Comparison of ENCODE assay signal across 8 mouse cellular contexts in the genomic region with DNA sequence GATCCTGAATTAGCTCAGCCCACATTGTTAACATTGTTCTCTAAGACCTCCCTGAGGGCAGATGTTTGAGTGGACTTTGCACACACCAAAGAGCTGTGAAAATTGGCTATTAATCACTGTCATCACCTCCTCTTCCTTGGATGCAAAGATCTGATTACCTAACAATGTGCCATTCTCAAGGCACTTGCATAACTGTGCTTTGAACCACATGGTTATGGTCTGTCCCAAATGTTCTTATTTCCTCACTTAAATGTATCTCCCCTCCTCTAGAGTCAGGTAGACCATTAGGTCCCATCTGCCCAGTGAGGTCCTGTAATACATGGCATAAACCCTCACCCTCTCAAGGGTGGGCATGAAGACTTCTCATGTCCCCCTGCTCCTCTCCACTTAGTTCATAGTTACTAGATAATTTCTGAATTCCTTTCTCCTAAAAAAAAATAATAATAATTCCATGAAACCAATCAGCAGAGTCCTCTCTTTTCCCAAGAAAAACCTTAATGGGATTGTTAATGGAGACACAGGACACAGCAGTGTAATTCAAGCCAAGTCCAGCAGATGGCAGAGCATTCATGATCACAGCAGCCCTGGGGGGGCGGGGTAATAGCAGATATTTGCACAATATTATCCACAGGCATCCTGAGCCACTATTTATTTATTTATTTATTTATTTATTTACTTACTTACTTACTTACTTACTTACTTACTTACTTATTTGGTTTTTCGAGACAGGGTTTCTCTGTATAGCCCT. TPM values are rescaled to one million over a fixed set of nuclear protein-coding genes. Genes with fewer than 3 reads are reported as not detected.
DNase-seq lines count a peak whose midpoint lies in the region; ATAC-seq and TF ChIP-seq lines count a peak whose summit lies in the region.

No protein-coding gene starts in this region.

- no peak for TF ChIP-seq POLR2A in MEL (IDR thresholded peaks at IDR 0.05; ENCODE audit: control insufficient read depth in 1 of 2, insufficient read depth in 1 of 2, low read depth in 1 of 2, low read length in 2 of 2, poor library complexity in 1 of 2)
- TF ChIP-seq POLR2A in cerebellum, adult 2 months (IDR thresholded peaks at IDR 0.05; ENCODE audit: borderline replicate concordance, insufficient read depth, low read length), result no peak

- H3K36me3 ChIP-seq in MEL (ENCODE audit: control insufficient read depth in 1 of 2, insufficient read depth in 2 of 2, low read length in 2 of 2), result no peaks in the 10 kb centered on the region

- ATAC-seq in cerebellum, adult (ENCODE audit: insufficient number of reproducible peaks, low FRiP score, low TSS enrichment), result no peak

- no peak for TF ChIP-seq EP300 in MEL (IDR thresholded peaks at IDR 0.05; ENCODE audit: low read depth in 1 of 2, low read length in 2 of 2)

- H3K79me2 ChIP-seq in MEL (ENCODE audit: control insufficient read depth, insufficient read depth, low read length, poor library complexity), result no peaks in the 10 kb centered on the region

- no peaks in the 10 kb centered on the region for H3K4me1 ChIP-seq in MEL (ENCODE audit: control insufficient read depth in 1 of 2, insufficient read depth in 2 of 2, low read length in 2 of 2)
- H3K4me1 ChIP-seq in cerebellum, adult 2 months (ENCODE audit: control insufficient read depth, insufficient read depth, low read length), result no peaks in the 10 kb centered on the region

- peak; percentile 50 for DNase-seq in cerebellum, adult 11 months
- DNase-seq in MEL (ENCODE audit: low read depth, low spot score), result peak; percentile 62
- DNase-seq in cerebellum, adult 2 months, result peak; percentile 62 to 66
- peak; percentile 68 for DNase-seq in gastrocnemius, postnatal 10 days
- DNase-seq in kidney, postnatal 10 days, result peak; percentile 88
- DNase-seq in lung, adult 18-20 months, result peak; percentile 70 to 74
- peak; percentile 35 for DNase-seq in right cerebral cortex, postnatal 25 days

- peak; percentile 64 for TF ChIP-seq RAD21 in MEL (IDR thresholded peaks at IDR 0.05; ENCODE audit: low read depth, low read length)

- H3K4me3 ChIP-seq in MEL (ENCODE audit: control insufficient read depth in 1 of 2, insufficient read depth in 1 of 2, low read depth in 2 of 2, low read length in 2 of 2), result no peak overlapping the region
- no peak overlapping the region for H3K4me3 ChIP-seq in cerebellum, adult 2 months (replicated peaks; ENCODE audit: insufficient read depth, low read depth, low read length)

- no peaks in the 10 kb centered on the region for H3K9me3 ChIP-seq in MEL (replicated peaks; ENCODE audit: insufficient read depth, low read length)

- peak; percentile 61 to 80 (median 74) for TF ChIP-seq CTCF in MEL (IDR thresholded peaks at IDR 0.05 in 2 of 3, conservative IDR thresholded peaks at IDR 0.05 in 1 of 3; ENCODE audit: control insufficient read depth in 1 of 3, insufficient read depth in 1 of 3, low read depth in 2 of 3, low read length in 3 of 3, poor library complexity in 1 of 3, severe bottlenecking in 1 of 3)
- TF ChIP-seq CTCF in cerebellum, adult 2 months (IDR thresholded peaks at IDR 0.05; ENCODE audit: borderline replicate concordance, insufficient read depth, low read depth, low read length), result peak; percentile 69

- no peak overlapping the region for H3K27ac ChIP-seq in MEL (ENCODE audit: control insufficient read depth, low read depth, low read length)
- H3K27ac ChIP-seq in cerebellum, adult 2 months (ENCODE audit: insufficient read depth, low read length), result no peak overlapping the region

- WGBS in cerebellum, adult 2 months, result 54% methylated on average over 2 of the region's 2 CpGs

- peaks cover 12 to 37% of the 10 kb centered on the region in 2 experiments for H3K27me3 ChIP-seq in MEL (ENCODE audit: control insufficient read depth in 1 of 2, insufficient read depth in 2 of 2, low read length in 2 of 2)
- no peaks in the 10 kb centered on the region for H3K27me3 ChIP-seq in cerebellum, adult 2 months (ENCODE audit: control insufficient read depth, insufficient read depth, low read length)

- H3K9ac ChIP-seq in MEL (ENCODE audit: control insufficient read depth, low read depth, low read length, poor library complexity, severe bottlenecking), result no peak overlapping the region

TF ChIP-seq in MEL, 35 proteins besides CTCF, POLR2A, EP300 and RAD21:
- TF ChIP-seq CHD2 (IDR thresholded peaks at IDR 0.05; ENCODE audit: low read length) (no peak), ZNF384 (IDR thresholded peaks at IDR 0.05; ENCODE audit: low read depth, low read length) (no peak), CHD1 (IDR thresholded peaks at IDR 0.05; ENCODE audit: low read depth, low read length) (no peak), RCOR1 (IDR thresholded peaks at IDR 0.05; ENCODE audit: low read depth, low read length) (no peak), MAZ (IDR thresholded peaks at IDR 0.05; ENCODE audit: low read depth, low read length) (peak; percentile 50; the same call in 1 of the 2 replicates), SMC3 (IDR thresholded peaks at IDR 0.05; ENCODE audit: low read depth, low read length) (peak; percentile 83), KAT2A (conservative IDR thresholded peaks at IDR 0.05; ENCODE audit: low read depth, low read length) (no peak), NELFE (IDR thresholded peaks at IDR 0.05; ENCODE audit: low read depth, low read length) (no peak), ZC3H11A (IDR thresholded peaks at IDR 0.05; ENCODE audit: low read depth, low read length) (peak; percentile 53), TAL1 (IDR thresholded peaks at IDR 0.05; ENCODE audit: low read length) (no peak), JUND (IDR thresholded peaks at IDR 0.05; ENCODE audit: low read depth, low read length) (no peak), MEF2A (IDR thresholded peaks at IDR 0.05; ENCODE audit: extremely low read depth, insufficient replicate concordance, low read depth, low read length, poor library complexity, severe bottlenecking) (no peak), MXI1 (IDR thresholded peaks at IDR 0.05; ENCODE audit: low read depth, low read length) (no peak), ZMIZ1 (IDR thresholded peaks at IDR 0.05; ENCODE audit: low read depth, low read length) (no peak), MYB (IDR thresholded peaks at IDR 0.05; ENCODE audit: low read depth, low read length) (no peak)

RNA-seq across cellular contexts. Expression of a gene that starts 17.7 kb away (rescaled TPM):
- total RNA-seq in MEL (2012; rRNA removed), result not detected in 2 replicates
- polyA plus RNA-seq in MEL (2012; ENCODE audit: insufficient read depth in 1 of 2, insufficient read length in 2 of 2, low read depth in 1 of 2, low replicate concordance in 2 of 2, missing spikeins in 1 of 2), result under 1 TPM in 1 of 2 experiments, not detected in 1; 0.14 TPM
- polyA plus RNA-seq in cerebellum, adult 2 months (2012; rRNA removed), result 37.7 and 41.2 TPM in 2 replicates
- total RNA-seq in gastrocnemius, postnatal 10 days (2021), result 10 to 100 TPM; 26.1 to 28.5 TPM

RNA-seq across cellular contexts. Expression of a gene that starts 35.2 kb away (rescaled TPM):
- 24.4 and 24.5 TPM in 2 replicates for total RNA-seq in MEL (2012; rRNA removed)
- polyA plus RNA-seq in MEL (2012; ENCODE audit: insufficient read depth in 1 of 2, insufficient read length in 2 of 2, low read depth in 1 of 2, low replicate concordance in 2 of 2, missing spikeins in 1 of 2), result 10 to 100 TPM in 1 of 2 experiments, not detected in 1; 43.8 TPM
- 84.4 and 84.7 TPM in 2 replicates for polyA plus RNA-seq in cerebellum, adult 2 months (2012; rRNA removed)
- total RNA-seq in gastrocnemius, postnatal 10 days (2021), result 10 to 100 TPM; 72.7 to 76.4 TPM

RNA-seq across cellular contexts. Expression of a gene that starts 36.1 kb away (rescaled TPM):
- total RNA-seq in MEL (2012; rRNA removed), result 14.9 and 19.5 TPM in 2 replicates
- 100 to 1,000 TPM in 1 of 2 experiments, 10 to 100 TPM in 1; 47.4 to 145 TPM for polyA plus RNA-seq in MEL (2012; ENCODE audit: insufficient read depth in 1 of 2, insufficient read length in 2 of 2, low read depth in 1 of 2, low replicate concordance in 2 of 2, missing spikeins in 1 of 2)
- polyA plus RNA-seq in cerebellum, adult 2 months (2012; rRNA removed), result 51.3 and 53.6 TPM in 2 replicates
- 10 to 100 TPM; 26.8 to 27.3 TPM for total RNA-seq in gastrocnemius, postnatal 10 days (2021)

RNA-seq across cellular contexts. Expression of a gene that starts 49.3 kb away (rescaled TPM):
- 47.2 and 65.3 TPM in 2 replicates for total RNA-seq in MEL (2012; rRNA removed)
- 10 to 100 TPM in 1 of 2 experiments, not detected in 1; 90.5 TPM for polyA plus RNA-seq in MEL (2012; ENCODE audit: insufficient read depth in 1 of 2, insufficient read length in 2 of 2, low read depth in 1 of 2, low replicate concordance in 2 of 2, missing spikeins in 1 of 2)
- polyA plus RNA-seq in cerebellum, adult 2 months (2012; rRNA removed), result 20.0 TPM in 2 replicates
- total RNA-seq in gastrocnemius, postnatal 10 days (2021), result 10 to 100 TPM; 16.8 to 18.5 TPM

RNA-seq across cellular contexts. Expression of a gene that starts 50.2 kb away (rescaled TPM):
- total RNA-seq in MEL (2012; rRNA removed), result 6.8 and 11.6 TPM in 2 replicates
- under 1 TPM in 1 of 2 experiments, not detected in 1; 0.56 TPM for polyA plus RNA-seq in MEL (2012; ENCODE audit: insufficient read depth in 1 of 2, insufficient read length in 2 of 2, low read depth in 1 of 2, low replicate concordance in 2 of 2, missing spikeins in 1 of 2)
- polyA plus RNA-seq in cerebellum, adult 2 months (2012; rRNA removed), result not detected in 2 replicates
- not detected for total RNA-seq in gastrocnemius, postnatal 10 days (2021)

Comparison
In these comparisons a context has a peak if more than half of its experiments do, and no peak if none do; other contexts are left out.
1. DNase-seq: peak in every context shown above with its lines; median percentile 88 in kidney, postnatal 10 days; 72 in lung, adult 18-20 months; 68 in gastrocnemius, postnatal 10 days; 64 in cerebellum, adult 2 months; 62 in MEL; 50 in cerebellum, adult 11 months; 35 in right cerebral cortex, postnatal 25 days.
2. RNA of a gene that starts 17.7 kb away (total RNA-seq): 26.1 to 28.5 TPM in gastrocnemius, postnatal 10 days; not detected in MEL; every median in the first group is over 10 times any median in the second.